Mouse (Mus musculus) embryonic facial prominence, embryonic 12.5 days (tissue): ENCODE results near the gene S100pbp. TPM values are rescaled to one million over a fixed set of nuclear protein-coding genes. Genes with fewer than 3 reads are reported as not detected.

Experiments
- ATAC-seq: fragments of 200-750 bp; cut with Nextera tagmentation; 2 replicates; pipeline ENCODE4 v1.8.0; 2017; ENCODE audit not compliant: insufficient number of reproducible peaks, insufficient read depth, low FRiP score, low TSS enrichment
- H3K27ac ChIP-seq: fragments of 300-500 bp; sonication (generic); 2 replicates; pipeline ENCODE4 v1.5.1; 2016; ENCODE audit warnings: mild to moderate bottlenecking
- H3K27me3 ChIP-seq: fragments of 300-500 bp; sonication (generic); 2 replicates; pipeline ENCODE4 v1.6.1; 2016; ENCODE audit warnings: mild to moderate bottlenecking, moderate library complexity
- H3K36me3 ChIP-seq: fragments of 300-500 bp; sonication (generic); 2 replicates; pipeline ENCODE4 v1.6.1; 2016; ENCODE audit warnings: mild to moderate bottlenecking
- H3K4me1 ChIP-seq: fragments of 300-500 bp; sonication (generic); 2 replicates; pipeline ENCODE4 v1.6.1; 2016
- H3K4me2 ChIP-seq: fragments of 300-500 bp; sonication (generic); replicated peaks from 2 replicates; pipeline ENCODE4 v1.6.1; 2016; ENCODE audit warnings: mild to moderate bottlenecking, moderate library complexity
- H3K4me3 ChIP-seq: fragments of 300-500 bp; sonication (generic); 2 replicates; pipeline ENCODE4 v1.5.1; 2016; ENCODE audit warnings: mild to moderate bottlenecking
- H3K9ac ChIP-seq: fragments of 300-500 bp; sonication (generic); 2 replicates; pipeline ENCODE4 v1.6.1; 2016; ENCODE audit warnings: mild to moderate bottlenecking, moderate library complexity
- H3K9me3 ChIP-seq: fragments of 300-500 bp; sonication (generic); 2 replicates; pipeline ENCODE4 v1.6.1; 2016; ENCODE audit warnings: mild to moderate bottlenecking, moderate library complexity
- WGBS: fragments of 180-500 bp; shearing (Covaris S2); methylation state at CpG from one replicate; pipeline ENCODE4 v1.1.7; 2016; 5-methylcytosine and 5-hydroxymethylcytosine counted together
- polyA plus RNA-seq: library from polyadenylated mRNA; unstranded; fragments of >200 nt; fragmentation: Nextera tagmentation; extraction: Ambion mirVana; gene quantifications from 2 replicates; pipeline ENCODE4 v1.2.1, GENCODE M21; 2016

Gene S100pbp
- polyA plus RNA-seq, 1 experiment from 2014 or later, result 28.7 TPM

DNA sequence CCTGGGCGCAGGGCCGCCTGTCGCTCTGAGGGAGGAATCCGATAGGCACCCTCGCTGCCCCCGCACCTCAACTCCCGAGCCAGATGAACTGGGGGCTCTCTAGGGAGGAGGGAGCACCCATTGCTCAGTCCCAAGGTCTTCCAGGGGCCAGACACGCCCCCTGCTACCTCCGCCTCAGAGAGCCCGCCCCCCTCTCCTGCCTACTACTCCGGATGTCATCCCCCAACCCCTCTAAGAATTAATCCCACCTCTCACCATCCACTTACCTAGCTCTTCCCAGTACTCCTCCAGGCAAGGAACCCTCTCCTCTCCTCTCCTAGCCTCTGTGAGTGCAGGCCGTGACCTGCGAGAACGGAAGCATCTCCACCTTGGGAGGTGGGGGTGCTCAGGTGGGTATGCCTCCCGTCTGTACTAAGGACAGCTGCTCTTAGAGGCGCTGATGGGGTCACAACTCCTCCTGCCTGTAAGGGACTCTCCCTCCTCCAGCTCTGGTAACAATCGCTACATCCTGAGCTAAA is 67.9 kb downstream of the S100pbp start, which contains the start of gene Hpca:
Gene Hpca (minus strand): TSS at position 468 of the 518 bp plus-strand sequence.
- Histone ChIP-seq H3K36me3 (no peaks in the 10 kb centered on the region), H3K4me1 (peaks cover 32% of the 10 kb centered on the region), H3K9me3 (no peaks in the 10 kb centered on the region), H3K4me3 (peak within 1 kb of the TSS; percentile 39), H3K9ac (peak within 1 kb of the TSS; percentile 22), H3K27me3 (peaks cover 64% of the 10 kb centered on the region), H3K4me2 (peak within 1 kb of the TSS; percentile 97), H3K27ac (no peak within 1 kb of the TSS)
- no peak for ATAC-seq
- under 1% methylated on average over 17 of the region's 17 CpGs for WGBS

DNA sequence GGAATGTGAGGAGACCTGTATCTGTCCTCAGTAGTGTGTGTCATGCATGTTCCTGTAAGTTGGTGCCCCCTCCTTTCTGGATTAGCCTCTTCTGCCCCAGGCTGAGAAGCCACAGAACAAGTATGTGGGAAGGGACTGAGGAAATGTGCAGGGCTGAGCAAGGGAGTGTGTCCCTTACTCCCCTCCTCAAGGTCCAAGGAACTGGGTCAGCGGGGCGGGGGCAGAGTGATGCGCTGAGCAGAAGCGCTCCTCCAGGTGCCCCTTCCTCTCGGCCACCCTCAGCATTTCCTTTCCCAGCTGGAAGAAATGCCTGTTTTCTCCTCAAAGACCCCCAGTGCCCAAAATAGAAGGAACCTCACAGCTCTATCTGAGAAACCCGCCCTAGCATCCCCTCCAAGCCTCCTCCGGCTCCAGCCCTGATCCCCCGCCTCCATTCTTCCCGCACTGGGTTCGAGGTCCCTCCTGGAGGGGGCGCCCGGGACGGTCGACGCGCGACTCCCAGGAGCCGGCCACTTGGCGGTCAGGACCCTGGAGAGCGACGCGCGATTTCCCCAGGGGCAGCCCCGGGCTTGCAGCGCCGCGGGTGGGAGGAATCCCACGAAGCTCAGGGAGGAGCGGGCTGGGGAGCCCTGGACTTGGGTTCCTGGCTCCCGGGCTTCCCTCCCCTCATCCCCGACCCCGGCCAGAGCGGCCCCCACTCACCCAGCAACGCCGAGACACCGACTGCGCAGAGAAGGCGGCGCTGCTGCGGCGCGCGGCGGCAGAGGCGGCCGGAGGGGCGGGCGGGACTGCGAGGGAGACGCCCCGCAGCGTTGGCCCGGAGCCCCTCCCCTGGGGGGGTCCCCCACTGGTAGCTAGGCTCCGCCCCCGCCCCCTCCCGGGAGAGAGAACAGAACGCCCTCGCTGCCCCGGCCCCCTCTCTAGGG is 68.7 kb downstream of the S100pbp start:
- peak overlapping the region; percentile 39 for H3K4me3 ChIP-seq
- no peak for ATAC-seq
- H3K27ac ChIP-seq, result no peak overlapping the region
- no peaks in the 10 kb centered on the region for H3K36me3 ChIP-seq
- peak overlapping the region; percentile 97 for H3K4me2 ChIP-seq
- no peaks in the 10 kb centered on the region for H3K9me3 ChIP-seq
- 1% methylated on average over 45 of the region's 59 CpGs for WGBS
- H3K9ac ChIP-seq, result peak overlapping the region; percentile 22
- peaks cover 29% of the 10 kb centered on the region for H3K4me1 ChIP-seq
- H3K27me3 ChIP-seq, result peaks cover 69% of the 10 kb centered on the region

DNA sequence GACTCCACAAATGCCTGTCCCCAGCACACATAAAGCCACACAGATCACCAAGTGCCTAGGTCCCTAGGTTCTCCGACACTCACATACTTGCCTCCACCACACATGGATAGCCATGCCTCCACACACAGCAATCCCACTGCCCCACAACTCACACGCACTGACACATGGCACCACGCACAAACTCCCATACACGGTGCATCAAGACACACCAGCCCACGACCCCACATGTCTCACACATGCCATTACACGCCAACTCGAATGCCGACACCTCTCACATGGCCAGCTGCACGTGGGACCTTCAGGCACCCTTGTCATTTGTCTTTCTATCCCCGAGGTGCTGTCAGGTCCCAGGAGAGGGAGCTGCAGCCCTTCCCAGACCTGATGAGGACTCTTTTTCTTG is 69.8 kb downstream of the S100pbp start:
- no peak overlapping the region for H3K4me3 ChIP-seq
- H3K36me3 ChIP-seq, result no peaks in the 10 kb centered on the region
- no peak overlapping the region for H3K27ac ChIP-seq
- no peaks in the 10 kb centered on the region for H3K9me3 ChIP-seq
- ATAC-seq, result no peak
- H3K27me3 ChIP-seq, result peaks cover 58% of the 10 kb centered on the region
- H3K4me2 ChIP-seq, result no peak overlapping the region
- peaks cover 18% of the 10 kb centered on the region for H3K4me1 ChIP-seq
- no peak overlapping the region for H3K9ac ChIP-seq
- WGBS, result 79% methylated on average over 10 of the region's 10 CpGs

DNA sequence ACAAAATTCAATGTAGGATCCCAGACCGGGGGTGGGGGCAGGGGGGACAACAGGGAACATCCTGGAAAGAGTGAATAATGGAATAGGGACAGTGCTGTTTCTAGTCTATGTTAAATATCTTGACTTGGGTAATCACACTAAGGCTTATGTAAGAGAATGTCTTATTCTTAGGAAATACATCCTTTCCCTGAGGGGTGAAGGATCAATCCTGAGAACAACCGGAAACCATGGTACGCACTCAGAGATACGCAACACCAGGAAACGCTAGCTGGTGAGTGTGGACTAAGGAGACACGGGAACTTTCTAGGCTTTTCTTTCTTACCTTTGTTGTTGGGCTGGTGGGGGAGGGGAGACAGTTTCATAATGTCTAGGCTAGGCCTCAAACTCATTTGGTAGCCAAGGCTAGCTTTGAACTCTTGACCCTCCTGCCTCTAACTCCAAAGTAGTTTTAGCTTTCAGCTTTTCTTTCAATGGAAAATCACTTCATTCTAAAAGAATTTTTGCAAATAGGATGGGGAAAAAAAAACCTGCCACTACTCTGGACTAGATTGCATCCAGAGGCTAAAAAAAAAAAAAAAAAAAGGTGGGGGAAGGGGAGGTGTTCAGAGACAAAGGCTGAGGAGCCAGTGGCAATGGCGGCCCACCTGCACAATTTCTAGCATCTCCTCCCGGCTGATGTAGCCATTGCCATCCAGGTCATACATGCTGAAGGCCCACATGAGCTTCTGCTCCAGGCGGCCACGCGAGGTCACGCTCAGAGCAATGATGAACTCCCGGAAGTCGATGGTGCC is 71.6 kb downstream of the S100pbp start:
- Histone ChIP-seq H3K27me3 (peaks cover 48% of the 10 kb centered on the region), H3K9ac (no peak overlapping the region), H3K4me2 (no peak overlapping the region), H3K4me1 (peaks cover 18% of the 10 kb centered on the region), H3K9me3 (no peaks in the 10 kb centered on the region), H3K27ac (no peak overlapping the region), H3K36me3 (no peaks in the 10 kb centered on the region), H3K4me3 (no peak overlapping the region)
- WGBS, result 84% methylated on average over 14 of the region's 14 CpGs
- no peak for ATAC-seq

- H3K27me3 ChIP-seq, result peaks cover 36% of the 10 kb centered on the region
- 92% methylated on average over 8 of the region's 8 CpGs for WGBS
- ATAC-seq, result no peak
- H3K4me3 ChIP-seq, result no peak overlapping the region
- no peak overlapping the region for H3K4me2 ChIP-seq
- no peaks in the 10 kb centered on the region for H3K9me3 ChIP-seq
- H3K4me1 ChIP-seq, result peaks cover 19% of the 10 kb centered on the region
- H3K9ac ChIP-seq, result no peak overlapping the region
- H3K36me3 ChIP-seq, result no peaks in the 10 kb centered on the region
- no peak overlapping the region for H3K27ac ChIP-seq
Observed at GRCm38 (mm10) chr4:129116703-129117102, 72.8 kb downstream of the S100pbp start.

GRCm38 (mm10) chr4:129113083-129113988 is 76.2 kb downstream of the S100pbp start:
- WGBS, result 33% methylated on average over 28 of the region's 28 CpGs

GRCm38 (mm10) chr4:129112231-129112630 is 77.3 kb downstream of the S100pbp start:
- 60% methylated on average over 13 of the region's 13 CpGs for WGBS
- peaks cover 3% of the 10 kb centered on the region; the same call in 1 of the 2 replicates for H3K4me1 ChIP-seq
- no peak overlapping the region for H3K4me3 ChIP-seq
- no peak overlapping the region for H3K9ac ChIP-seq
- H3K4me2 ChIP-seq, result no peak overlapping the region
- no peaks in the 10 kb centered on the region for H3K36me3 ChIP-seq
- peaks cover 9% of the 10 kb centered on the region; the same call in 1 of the 2 replicates for H3K27me3 ChIP-seq
- H3K9me3 ChIP-seq, result no peaks in the 10 kb centered on the region
- no peak for ATAC-seq
- no peak overlapping the region for H3K27ac ChIP-seq

More at GRCm38 (mm10) chr4:129113083-129113988, 76.2 kb downstream of the S100pbp start:
- H3K27me3 ChIP-seq, result peaks cover 9% of the 10 kb centered on the region
- no peaks in the 10 kb centered on the region for H3K9me3 ChIP-seq
- no peaks in the 10 kb centered on the region for H3K36me3 ChIP-seq
- H3K4me2 ChIP-seq, result no peak overlapping the region
- no peak overlapping the region for H3K9ac ChIP-seq
- H3K27ac ChIP-seq, result no peak overlapping the region
- peak; percentile 48; the same call in 1 of the 2 replicates for ATAC-seq
- H3K4me3 ChIP-seq, result no peak overlapping the region
- peaks cover 3% of the 10 kb centered on the region; the same call in 1 of the 2 replicates for H3K4me1 ChIP-seq

DNA sequence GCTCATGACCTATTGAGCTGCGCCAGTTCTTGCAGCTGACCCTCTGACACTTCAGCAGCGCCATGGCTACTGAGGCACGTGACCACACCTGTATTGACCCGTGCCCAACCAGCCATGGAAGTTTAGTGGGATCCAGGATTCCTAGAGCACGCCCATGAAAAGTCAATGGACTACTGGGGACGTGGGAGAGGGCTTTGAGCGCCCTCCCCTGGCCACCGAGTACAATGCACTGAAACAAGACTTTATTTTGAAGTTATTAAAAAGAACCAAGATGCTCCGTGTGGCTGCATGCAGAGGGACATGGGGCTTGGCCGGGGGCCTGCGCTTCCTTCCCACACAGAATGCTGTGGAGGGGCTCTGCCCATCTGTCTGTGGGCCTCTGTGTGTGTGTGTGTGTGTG is 78.2 kb downstream of the S100pbp start:
- no peaks in the 10 kb centered on the region for H3K36me3 ChIP-seq
- no peak overlapping the region for H3K27ac ChIP-seq
- H3K4me3 ChIP-seq, result no peak overlapping the region
- H3K4me2 ChIP-seq, result no peak overlapping the region
- no peak overlapping the region for H3K9ac ChIP-seq
- 62% methylated on average over 11 of the region's 11 CpGs for WGBS
- no peak for ATAC-seq
- peaks cover 7% of the 10 kb centered on the region; the same call in 1 of the 2 replicates for H3K4me1 ChIP-seq
- peaks cover 18% of the 10 kb centered on the region for H3K27me3 ChIP-seq
- no peaks in the 10 kb centered on the region for H3K9me3 ChIP-seq

DNA sequence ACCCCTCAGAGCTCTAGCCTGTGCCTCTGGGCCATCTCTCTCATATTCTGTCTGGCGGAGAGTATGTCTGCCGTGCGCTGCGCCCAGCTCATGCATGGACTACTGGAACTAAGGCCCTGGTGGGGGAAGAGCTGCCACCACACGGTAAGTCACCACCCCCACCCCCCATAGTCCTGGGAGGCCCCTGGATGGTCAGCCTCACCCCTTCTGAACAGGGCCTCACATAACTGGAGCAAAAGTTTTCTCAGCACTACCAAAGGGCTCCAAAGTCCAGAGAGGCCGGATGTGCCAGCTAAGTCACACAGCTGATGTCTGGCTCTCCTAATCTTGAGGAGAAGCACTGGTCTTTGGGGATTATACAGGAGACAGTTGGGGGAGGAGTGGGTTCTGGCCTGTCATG is 78.7 kb downstream of the S100pbp start:
- no peak for ATAC-seq
- H3K9me3 ChIP-seq, result no peaks in the 10 kb centered on the region
- 89% methylated on average over 6 of the region's 6 CpGs for WGBS
- H3K4me1 ChIP-seq, result peaks cover 11% of the 10 kb centered on the region; the same call in 1 of the 2 replicates
- H3K4me3 ChIP-seq, result no peak overlapping the region
- H3K36me3 ChIP-seq, result no peaks in the 10 kb centered on the region
- peaks cover 19% of the 10 kb centered on the region for H3K27me3 ChIP-seq
- H3K9ac ChIP-seq, result no peak overlapping the region
- H3K27ac ChIP-seq, result no peak overlapping the region
- no peak overlapping the region for H3K4me2 ChIP-seq

DNA sequence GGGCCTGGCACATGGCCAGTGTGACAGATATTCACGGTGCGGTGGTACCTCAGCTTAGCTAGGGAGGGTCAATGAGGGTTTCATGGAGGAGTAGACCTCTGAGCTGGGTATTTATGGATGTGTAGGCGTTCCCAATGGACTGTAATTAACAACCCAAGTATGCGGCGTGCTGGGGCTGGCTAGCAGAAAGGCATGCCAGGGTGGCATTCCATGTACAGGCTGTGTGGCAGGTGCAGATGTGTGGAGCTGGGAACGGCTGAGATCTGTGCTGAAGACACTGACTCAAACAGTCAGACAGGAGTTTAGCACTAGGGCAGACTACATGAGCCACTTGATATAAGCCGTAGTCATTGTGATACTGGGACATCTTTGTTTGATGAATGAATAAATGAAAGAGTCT is 80.9 kb downstream of the S100pbp start:
- Histone ChIP-seq H3K36me3 (no peaks in the 10 kb centered on the region), H3K27me3 (peaks cover 36% of the 10 kb centered on the region), H3K4me1 (peaks cover 19% of the 10 kb centered on the region), H3K4me2 (no peak overlapping the region), H3K27ac (no peak overlapping the region), H3K4me3 (no peak overlapping the region), H3K9me3 (no peaks in the 10 kb centered on the region), H3K9ac (no peak overlapping the region)
- 87% methylated on average over 7 of the region's 7 CpGs for WGBS
- no peak for ATAC-seq
